Mouse (Mus musculus): ENCODE results near the gene Ttll9.

GRCm38 (mm10) chr2:152924543-152924942 is 37.7 kb upstream of the Ttll9 start:
- TF ChIP-seq POLR2A (IDR thresholded peaks at IDR 0.05; ENCODE audit: insufficient read depth, low read depth, low read length) (no peak), CTCF (IDR thresholded peaks at IDR 0.05) (no peak)
